Mouse (Mus musculus) spleen, adult 2 months (tissue): Measurements from ENCODE around the gene Rcan1.

ENCODE experiments used
- CTCF ChIP-seq: fragments of 200-500 bp; IDR thresholded peaks from 2 replicates; pipeline ENCODE4 v1.5.1; 2011; ENCODE audit warnings: mild to moderate bottlenecking, inconsistent platforms; ENCODE audit not compliant: insufficient read depth, insufficient read length, insufficient replicate concordance; ENCODE audit errors: extremely low read depth
- POLR2A ChIP-seq: fragments of 200-500 bp; IDR thresholded peaks from 2 replicates; pipeline ENCODE4 v1.6.1; 2011; ENCODE audit warnings: low read depth, low read length, inconsistent platforms

DNA sequence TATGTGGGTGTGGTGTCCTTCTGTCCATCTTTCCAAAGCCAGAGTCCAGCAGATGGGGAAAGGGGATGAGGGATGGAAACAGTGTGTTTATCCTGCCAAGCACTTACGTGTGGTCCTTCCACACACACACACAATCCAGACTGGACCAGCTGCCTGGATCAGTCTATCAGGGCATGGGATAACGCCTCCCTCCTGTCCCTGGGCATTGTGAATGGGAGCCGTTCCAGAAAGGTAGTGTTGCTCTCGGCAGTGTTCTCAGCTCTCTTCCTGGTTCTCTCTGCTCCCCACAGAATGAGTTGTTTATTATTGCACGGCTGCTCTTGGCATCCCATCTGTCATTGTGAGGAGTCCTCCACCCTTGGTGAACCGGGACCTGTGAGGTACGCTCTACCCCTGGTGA lies 110.0 kb downstream of the Rcan1 start:
- TF ChIP-seq CTCF (no peak), POLR2A (no peak)
